Mouse (Mus musculus) fat pad, adult 2 months (tissue): ENCODE measurements around the gene Carmil3.

Experiments
- DNase-seq: peaks from one replicate; pipeline ENCODE4 v3.0.0-alpha.2; 2011; ENCODE audit warnings: low read depth, low spot score; ENCODE audit errors: extremely low read depth

Carmil3 gene

DNA sequence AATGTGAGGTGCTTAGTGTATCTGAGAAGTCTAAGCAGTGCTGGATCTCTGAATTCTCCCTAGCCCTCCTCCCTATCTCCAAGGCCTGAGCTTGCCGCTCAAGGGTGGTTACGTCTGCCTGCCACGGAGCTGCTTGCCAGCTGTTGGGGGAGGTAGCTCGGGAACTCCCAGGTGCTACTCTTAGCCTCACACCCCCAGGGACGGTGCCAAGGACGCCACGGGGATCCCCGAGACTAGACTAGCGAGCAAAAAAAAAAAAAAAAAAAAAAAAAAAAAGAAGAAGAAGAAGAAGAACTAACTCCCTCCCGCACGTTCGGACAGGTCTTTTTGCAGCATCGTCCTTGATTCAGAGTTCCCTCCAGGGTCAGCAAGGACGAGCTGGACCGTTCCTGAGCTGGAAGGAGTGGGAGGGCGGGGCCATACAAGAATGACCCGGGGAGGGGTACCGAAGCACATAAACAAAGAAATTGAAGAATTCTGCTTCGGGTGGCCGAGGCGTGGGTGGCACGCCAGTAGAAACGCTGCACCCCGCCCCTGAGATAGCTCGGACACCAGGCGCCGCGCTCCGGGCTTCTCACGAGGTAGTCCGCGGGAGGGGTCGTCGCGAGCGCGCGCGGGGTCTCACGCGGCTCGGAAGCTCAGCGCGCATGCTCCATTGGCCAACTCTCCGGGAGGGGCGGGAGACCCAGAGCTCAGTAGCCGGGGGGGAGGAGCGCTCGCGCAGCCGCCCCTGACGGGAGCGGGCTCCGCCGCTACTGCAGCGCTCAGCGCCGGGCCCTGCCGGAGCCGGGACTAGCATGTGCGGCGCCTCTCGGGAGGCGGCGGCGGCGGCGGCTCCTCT, at the start of gene Carmil3:
TSS of gene Carmil3 (plus strand) at position 291 of the 841 bp plus-strand sequence.
- DNase-seq: no peak

- DNase-seq: no peak
Measured at GRCm38 (mm10) chr14:55457693-55458092, 32.8 kb upstream of the Carmil3 start.

GRCm38 (mm10) chr14:55458273-55458672, 32.2 kb upstream of the Carmil3 start:
- DNase-seq: no peak

- DNase-seq: peak; percentile 49
Measured at GRCm38 (mm10) chr14:55458761-55459160, 31.7 kb upstream of the Carmil3 start.

- peak; percentile 55 for DNase-seq
Measured at GRCm38 (mm10) chr14:55459796-55460195, 30.7 kb upstream of the Carmil3 start.

GRCm38 (mm10) chr14:55460297-55460696, 30.2 kb upstream of the Carmil3 start:
- DNase-seq: no peak

- no peak for DNase-seq
Measured at GRCm38 (mm10) chr14:55461757-55462156, 28.7 kb upstream of the Carmil3 start.

GRCm38 (mm10) chr14:55466481-55466880, 24.0 kb upstream of the Carmil3 start:
- no peak for DNase-seq

DNA sequence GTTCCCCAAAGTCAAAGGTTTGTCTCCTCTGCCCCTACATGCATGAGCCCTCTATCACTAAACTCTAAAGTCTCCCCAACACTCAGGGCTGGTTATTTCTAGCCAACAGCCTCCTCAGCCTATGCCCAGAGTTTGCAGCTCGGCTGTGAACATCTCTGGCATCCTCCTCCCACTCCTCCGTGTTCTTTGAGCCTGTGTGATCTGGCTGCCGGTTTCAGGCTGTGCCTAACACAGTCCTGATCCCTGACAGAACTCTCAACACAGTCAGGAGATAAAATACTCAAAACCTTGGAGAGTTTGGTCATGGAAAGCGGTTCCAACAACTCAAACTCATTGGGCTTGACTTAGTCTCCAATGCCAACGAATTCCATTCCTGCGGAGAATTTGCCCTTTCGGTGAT, 23.3 kb upstream of the Carmil3 start:
- DNase-seq: no peak

DNA sequence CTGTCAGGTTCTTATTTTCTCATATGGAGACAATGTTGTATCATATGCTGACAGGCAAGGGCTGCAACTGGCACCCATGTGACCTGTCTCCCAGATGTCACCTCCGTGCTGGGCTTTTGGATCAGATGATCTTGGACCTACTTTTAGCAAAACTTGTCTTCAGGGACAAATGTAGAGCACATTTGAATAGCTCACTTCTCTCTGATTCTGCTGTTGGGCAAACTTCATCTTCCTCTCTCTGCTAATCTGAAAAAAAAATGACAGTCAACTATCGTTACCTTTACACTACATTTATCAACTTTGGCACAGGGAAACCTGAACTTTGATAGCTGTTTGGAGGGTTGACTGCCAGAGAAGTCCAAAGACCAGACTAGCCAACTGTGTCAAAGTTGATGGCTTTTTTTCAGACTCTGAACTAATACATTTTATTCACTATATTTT, 22.1 kb upstream of the Carmil3 start:
- DNase-seq: no peak

DNA sequence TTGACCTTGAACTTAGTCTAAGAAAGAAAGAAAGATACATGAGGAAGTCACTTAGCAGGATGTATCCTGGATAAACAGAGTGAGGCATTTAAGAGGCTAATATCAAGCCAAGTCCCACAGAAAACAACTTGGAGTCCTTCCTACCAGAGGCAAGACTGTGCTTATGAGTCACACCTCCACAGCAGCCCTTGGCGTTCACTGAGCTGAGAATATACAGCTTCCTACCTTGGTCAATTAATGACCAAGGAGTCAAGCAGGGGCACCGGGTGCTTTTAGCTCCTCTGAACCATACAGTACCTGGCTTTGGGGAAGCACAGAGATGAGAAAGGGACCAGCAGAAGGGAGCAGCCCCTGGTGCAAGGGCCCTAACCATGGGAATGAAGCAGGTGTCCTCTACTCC, 21.4 kb upstream of the Carmil3 start:
- no peak for DNase-seq

DNA sequence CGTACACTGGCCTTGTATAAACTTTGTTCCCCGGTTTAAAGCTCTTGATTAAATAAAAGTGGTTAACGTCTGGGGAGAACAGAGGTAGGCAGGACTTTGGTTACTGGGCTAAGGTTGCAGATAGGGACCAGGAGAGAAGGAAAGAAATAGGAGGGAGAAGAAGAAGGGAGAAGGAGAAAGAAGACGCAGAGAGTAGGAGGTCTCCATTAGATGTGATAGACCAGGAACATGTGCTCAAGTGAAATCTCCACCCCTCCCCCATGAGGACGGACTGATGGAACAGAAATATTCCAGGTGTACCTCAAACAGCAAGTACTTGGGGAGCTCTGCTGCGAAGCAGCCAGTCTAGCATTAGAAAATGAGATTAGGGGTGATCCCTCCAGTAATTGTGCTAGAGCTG, 20.6 kb upstream of the Carmil3 start:
- no peak for DNase-seq

DNA sequence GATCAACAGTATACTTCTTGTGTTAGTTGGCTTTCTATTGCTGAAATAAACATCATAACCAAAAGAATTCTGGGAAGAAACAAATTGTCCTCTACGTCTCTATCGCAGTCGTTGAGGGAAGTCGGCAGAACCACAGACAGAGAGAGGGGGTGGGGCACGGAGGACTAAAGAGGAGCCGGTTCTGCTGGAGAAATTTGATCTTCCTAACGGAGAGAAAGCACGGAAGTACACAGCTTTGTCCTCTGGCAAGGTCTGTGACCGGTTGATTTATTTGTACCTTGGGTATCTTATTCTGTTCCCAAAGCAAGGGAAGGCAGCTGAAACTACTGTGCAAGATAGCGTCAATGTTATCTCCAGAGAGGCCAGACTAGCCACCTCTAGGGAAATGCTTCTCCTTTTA, 19.6 kb upstream of the Carmil3 start:
- no peak for DNase-seq

GRCm38 (mm10) chr14:55475654-55476053, 14.8 kb upstream of the Carmil3 start:
- DNase-seq: no peak

DNA sequence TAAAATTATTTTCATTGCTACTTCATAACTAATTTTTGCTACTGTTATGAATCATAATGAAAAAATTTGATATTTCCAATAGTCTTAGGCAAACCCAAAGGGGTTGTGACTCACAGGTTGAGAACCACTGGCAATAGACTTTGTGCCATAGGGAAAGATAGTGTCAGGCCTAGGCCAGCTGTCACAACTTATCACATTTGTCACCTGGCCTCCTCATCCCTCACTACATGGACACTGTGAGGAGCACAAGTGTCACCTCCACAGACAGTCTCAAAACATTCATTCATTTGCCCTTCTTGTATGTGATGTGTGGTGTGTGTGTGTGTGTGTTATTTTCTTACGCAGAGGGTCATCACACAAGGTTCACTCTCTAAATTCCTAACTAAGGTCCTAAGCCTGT, 13.0 kb upstream of the Carmil3 start:
- no peak for DNase-seq

DNA sequence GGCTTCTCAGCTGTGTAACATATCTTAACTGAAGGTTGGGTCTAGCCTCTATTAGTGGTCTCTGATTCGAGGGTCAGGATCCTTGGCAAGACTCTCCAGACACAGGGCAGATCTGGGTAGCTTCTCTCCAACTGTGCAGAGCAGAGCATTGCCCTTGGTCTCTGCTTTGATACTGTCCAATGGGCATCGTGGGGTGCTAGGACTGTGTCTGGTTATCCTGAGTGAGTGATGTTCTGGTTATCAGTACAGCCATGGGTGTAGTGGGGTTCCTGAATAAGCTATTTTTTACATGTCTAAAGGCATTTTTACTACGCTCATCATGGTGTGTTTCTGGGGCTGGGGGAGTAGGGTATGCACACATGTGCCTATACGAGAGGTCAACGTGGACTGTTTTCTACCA, 12.6 kb upstream of the Carmil3 start:
- DNase-seq: no peak

- DNase-seq: no peak
Measured at GRCm38 (mm10) chr14:55478651-55479599, 11.5 kb upstream of the Carmil3 start, which contains the start of gene Dhrs4. Gene Dhrs4 (plus strand): TSS chr14:55478758.

DNA sequence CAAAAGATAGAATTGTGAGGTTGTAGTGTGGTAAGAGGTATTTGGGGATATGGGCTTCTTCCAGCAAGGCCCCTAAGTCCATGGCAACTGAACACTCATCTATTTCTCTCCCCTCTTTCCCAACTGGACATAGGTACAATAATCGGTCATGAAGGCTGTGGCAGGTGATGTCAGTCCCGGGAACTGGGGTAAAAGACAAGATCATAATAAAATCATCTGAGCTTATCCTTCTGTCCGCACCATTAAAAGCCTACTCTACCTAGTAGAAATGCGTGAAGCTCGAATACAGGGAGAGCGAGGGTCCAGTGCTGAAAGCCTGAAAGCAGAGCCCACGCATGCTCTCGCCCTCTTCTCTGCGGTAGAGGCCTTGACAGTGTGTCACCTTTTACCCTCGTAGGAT, 10.8 kb upstream of the Carmil3 start:
- no peak for DNase-seq

GRCm38 (mm10) chr14:55484430-55485085, 5.9 kb upstream of the Carmil3 start:
- no peak for DNase-seq

DNA sequence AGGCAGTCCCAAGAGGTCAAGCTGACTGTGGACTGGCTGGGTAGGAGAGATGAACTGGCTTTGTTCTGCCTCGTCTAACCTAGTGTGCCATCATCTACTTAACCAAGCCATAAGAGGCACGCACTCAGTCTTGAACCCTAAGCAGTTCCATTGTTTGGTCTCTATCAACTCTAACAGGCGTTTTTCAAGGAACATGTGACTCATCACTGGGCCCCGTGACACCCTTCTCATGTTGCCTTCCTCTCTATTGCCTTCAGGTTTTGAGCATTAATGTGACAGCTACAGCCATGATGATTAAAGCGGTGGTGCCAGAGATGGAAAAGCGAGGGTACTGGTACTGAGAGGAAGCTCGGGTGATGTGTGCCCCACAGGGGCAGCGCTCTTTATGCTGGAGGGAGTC, 3.6 kb upstream of the Carmil3 start:
- DNase-seq: no peak

DNA sequence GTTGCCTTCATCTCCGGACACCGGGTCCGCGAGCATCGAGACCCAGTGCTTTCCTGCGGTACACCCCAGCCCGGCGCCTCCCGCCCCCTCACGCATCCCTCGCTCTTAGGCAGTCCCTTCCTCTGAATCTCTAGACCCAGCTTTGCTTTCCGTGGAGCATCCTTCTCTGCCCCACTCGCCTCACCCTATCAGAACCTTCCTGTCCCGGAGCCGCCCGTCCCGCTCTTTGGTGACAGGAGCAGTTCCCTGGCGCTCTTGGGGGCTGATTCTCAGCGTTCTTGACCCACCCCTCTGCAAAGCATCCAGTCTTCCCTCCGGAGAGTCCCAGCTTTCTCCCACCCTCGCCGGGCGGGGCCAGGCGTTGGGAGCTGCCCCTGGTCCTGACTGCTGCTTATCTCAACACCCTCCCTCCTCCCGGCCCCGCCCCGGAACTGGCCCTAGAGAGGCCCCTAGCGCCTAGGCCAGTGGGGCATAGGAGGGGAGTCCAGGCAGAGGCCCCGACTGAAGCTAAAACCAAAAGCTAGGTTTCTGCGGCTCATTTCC, 911 bp downstream of the Carmil3 start:
- DNase-seq: no peak
